Mouse (Mus musculus) bone marrow macrophage, adult 2 months (primary cell): ENCODE measurements around the gene Zfand2a.

Source experiments
- CTCF ChIP-seq: IDR thresholded peaks from 2 replicates; pipeline ENCODE4 v1.5.1; 2012; ENCODE audit warnings: low read depth, mild to moderate bottlenecking, low read length, moderate library complexity
- POLR2A ChIP-seq: IDR thresholded peaks from 2 replicates; pipeline ENCODE4 v1.6.1; 2012; ENCODE audit warnings: mild to moderate bottlenecking, low read depth, low read length, borderline replicate concordance

DNA sequence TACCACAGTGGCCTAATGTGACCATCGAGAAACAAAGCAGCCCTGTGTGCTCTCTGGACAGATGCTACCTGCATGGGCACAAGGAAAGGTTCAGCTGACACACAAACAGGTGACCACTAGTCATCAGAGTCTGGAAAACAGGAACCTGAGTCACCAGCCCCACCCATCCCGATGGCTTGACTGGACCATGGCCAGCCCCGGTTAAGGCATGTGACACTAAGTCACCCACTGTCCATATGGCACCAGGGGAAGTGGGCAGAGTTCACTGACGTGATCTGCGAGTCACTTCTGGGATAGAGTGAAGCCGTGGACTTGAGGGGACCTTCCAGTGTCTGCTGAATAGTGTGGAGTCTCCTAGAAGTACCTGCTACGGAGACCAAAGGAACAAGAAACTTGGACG is 5.3 kb downstream of the Zfand2a start:
- TF ChIP-seq CTCF: no peak
- TF ChIP-seq POLR2A: no peak
